Mouse (Mus musculus) right cerebral cortex, adult 18-20 months (tissue): ENCODE measurements around the gene Polr2c.

Source experiments
- DNase-seq: peaks from one replicate; pipeline ENCODE4 v3.0.0; 2022; ENCODE audit warnings: mixed read lengths

Gene Polr2c

GRCm38 (mm10) chr8:94888383-94889036 lies 31.3 kb downstream of the Polr2c start:
- no peak for DNase-seq

GRCm38 (mm10) chr8:94892917-94893316 lies 35.7 kb downstream of the Polr2c start:
- no peak for DNase-seq

DNA sequence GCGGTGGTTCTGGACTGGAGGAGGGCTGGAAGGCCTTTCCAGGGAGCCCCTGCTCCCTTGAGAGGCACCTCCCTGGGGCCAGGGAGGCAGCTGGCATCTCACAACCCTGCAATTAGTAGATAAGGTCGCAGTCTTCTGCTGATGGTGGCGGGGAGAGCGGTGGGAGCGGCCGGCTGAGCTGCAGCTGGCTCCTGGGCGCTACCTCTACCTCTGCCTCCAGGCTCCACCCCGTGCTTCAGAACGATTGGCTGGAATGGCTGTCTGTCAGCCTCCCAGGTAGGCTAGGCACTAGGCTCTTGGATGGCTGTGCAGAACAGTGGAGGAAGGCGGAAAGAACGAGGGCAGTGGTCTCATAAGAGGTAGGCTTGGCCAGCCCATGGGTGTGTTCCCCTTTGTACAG lies 42.0 kb downstream of the Polr2c start:
- no peak for DNase-seq

DNA sequence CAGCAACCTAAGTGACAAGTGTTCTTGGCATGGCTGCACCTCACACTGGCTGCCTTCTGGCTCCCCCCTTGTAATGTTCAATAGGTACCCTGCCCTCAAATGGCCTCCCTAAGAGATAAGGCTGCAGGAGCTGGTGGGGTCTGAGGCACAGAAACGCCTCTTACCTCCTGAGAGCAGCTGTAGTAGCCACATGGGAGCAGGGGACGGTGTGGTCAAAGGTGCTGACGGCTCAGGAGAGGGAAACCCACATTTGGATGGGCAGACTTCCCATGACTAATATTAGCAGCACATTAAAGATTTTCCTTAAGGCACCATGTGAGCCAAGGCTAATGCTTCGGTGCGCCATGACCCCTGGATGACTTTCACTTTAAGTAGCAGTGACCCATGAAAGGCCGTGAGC lies 43.4 kb downstream of the Polr2c start:
- DNase-seq: no peak

DNA sequence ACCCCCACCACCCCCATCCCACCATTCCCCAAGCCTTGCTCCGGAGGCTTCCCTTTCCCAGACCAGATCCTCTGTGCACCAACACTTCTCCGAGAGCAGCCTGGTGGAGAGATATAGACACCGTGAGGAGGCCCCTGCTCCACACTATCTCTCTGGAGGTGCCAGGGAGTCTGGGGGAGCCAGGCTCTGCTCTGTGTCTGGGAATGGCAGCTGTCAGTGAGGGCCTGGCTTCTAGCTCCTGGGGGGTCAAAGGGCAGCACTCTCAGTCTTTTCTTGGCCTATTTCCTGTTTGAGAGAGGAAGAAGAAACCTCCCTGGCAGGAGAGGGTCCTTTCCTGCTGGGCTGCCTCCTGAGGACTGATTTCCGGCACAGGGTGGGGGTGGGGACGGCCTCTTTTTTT lies 43.8 kb downstream of the Polr2c start:
- no peak for DNase-seq

DNA sequence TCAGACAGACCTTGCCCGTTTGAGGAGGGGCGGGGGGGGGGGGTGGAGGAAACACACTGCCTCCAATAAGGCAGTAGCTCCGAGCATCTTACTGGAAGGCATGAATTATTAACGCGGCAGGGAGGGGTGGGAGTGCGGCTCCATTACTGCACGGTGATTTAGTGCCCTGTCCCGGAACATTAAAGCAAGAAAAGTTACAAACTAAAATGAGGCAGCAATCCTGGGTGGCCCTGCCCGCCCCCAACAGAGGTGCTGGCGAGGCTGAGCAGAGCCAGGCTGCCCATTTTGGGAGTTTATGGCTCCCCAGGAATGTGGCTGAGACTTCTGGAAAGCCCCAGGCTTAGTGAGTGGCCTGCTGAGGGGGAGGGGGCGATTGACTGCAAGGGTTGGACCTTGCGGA lies 46.5 kb downstream of the Polr2c start:
- no peak for DNase-seq

DNA sequence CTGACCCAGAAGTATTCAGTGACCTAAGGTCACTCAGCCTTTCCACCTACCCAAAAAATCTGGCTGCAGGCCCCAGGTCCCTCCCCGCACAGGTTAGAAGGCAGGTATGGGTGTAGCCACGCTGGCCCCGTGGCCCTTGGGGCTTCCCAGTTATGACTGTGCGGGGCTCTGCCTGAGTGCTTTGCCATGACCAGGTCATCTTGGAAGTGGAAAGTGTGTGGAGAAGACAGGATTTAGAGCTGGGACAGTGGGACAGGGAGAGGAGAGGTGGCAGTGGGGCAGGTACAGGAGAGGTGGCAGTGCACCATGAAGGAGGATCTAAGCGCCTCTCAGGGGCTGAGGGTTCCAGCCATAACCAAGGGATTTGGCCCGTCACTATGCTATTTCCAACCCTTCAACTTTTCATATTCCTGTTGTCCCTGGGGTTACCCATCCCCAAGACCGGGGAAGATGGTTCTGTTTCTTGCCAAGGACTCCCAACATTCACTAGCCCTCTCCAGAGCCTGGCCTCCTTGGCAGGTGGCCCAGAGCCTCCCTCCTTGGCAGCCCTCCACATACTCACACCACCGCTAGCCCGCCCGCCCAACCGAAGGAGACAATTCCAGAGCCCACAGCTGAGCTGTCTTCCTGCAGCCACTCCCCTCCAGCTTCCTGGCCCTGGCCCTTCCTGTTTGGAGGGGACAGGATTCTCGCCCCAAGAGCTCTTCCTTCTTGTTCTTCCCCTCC lies 47.4 kb downstream of the Polr2c start:
- peak; percentile 35 for DNase-seq

- peak; percentile 22 for DNase-seq
These were observed 50.5 kb downstream of the Polr2c start for GRCm38 (mm10) chr8:94907591-94908300.

DNA sequence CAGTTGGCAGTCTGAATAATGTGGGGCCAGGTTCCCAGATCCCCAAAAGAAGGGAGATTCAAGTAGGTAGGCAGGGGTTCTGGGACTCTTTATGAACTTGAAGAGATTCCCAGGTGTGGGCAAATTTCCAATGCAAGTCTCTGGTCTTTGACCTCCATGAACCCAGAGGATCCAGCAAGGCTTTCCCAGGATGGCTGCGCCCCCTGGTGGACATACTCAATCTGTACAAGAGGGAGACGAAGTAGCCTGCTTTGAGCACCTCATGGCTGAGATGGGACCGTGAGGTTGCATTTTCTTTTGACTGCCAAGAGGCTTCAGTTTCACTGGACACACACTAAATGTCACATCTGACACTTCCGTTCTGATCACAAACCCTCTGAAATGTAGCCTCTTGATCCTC lies 51.6 kb downstream of the Polr2c start:
- DNase-seq: peak; percentile 58

- peak; percentile 51 for DNase-seq
These were observed 55.9 kb downstream of the Polr2c start for GRCm38 (mm10) chr8:94913061-94913660.

DNA sequence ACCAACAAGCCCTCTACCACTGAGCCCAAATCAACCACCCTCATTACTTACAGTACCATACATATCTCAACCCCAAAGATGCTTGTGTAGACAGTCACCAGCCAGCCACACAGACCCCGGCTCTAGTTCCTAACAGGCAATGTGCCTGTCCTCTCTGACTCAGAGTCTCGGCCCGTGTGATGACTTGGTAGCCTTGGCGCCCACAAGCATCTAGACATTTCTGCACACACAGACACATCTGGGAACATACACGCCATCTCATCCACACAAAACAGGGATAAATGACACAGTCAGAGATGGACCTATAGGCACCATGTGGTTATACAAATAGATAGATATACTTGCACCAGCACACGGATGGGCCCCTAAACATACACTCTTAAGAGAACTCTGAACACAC lies 57.0 kb downstream of the Polr2c start:
- DNase-seq: no peak

GRCm38 (mm10) chr8:94914701-94915101 lies 57.5 kb downstream of the Polr2c start:
- DNase-seq: no peak

GRCm38 (mm10) chr8:94916311-94916959 lies 59.2 kb downstream of the Polr2c start:
- no peak for DNase-seq

- no peak for DNase-seq
These were observed 59.7 kb downstream of the Polr2c start for GRCm38 (mm10) chr8:94916960-94917324.

- peak; percentile 72 for DNase-seq
These were observed 60.1 kb downstream of the Polr2c start for GRCm38 (mm10) chr8:94917352-94917751.

GRCm38 (mm10) chr8:94917851-94918495 lies 60.7 kb downstream of the Polr2c start, which contains the start of gene Ccdc102a:
TSS of gene Ccdc102a (minus strand) at chr8:94918098.
- DNase-seq: no peak

- no peak for DNase-seq
These were observed 62.0 kb downstream of the Polr2c start for GRCm38 (mm10) chr8:94919256-94919655.

DNA sequence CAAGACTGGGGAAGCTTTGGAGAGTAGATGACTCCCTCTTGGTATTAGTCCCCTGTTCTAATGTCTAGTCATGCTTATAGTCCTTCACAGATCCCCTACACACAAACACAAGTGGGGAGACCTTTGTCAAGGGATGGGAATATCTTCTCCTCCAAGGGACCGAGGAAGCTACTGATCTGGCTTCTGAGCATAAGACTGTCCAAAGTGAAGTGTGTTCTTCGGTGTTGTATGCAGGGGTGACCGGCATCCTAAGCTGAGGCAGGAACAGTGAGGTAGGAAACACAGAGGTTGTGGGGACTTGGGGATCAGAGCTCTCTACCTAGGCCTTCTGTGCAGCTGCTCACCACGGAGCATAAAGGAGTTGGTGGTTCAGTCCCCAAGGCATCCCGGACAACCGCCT lies 64.9 kb downstream of the Polr2c start:
- DNase-seq: no peak

- DNase-seq: no peak
These were observed 65.4 kb downstream of the Polr2c start for GRCm38 (mm10) chr8:94922602-94923001.
